Mouse (Mus musculus) forebrain, embryonic 16.5 days (tissue): ENCODE measurements around the gene Fgfr2. TPM values are rescaled to one million over a fixed set of nuclear protein-coding genes. Genes with fewer than 3 reads are reported as not detected.
A peak's percentile ranks its signal among the peaks of the same experiment; 100 is the strongest.
"Not testable (repeated sequence)": the region's sequence is repeated elsewhere in the genome, so short reads cannot be mapped to it uniquely, and the experiment has no call there.

Source experiments
- ATAC-seq: fragments of 200-750 bp; cut with Nextera tagmentation; 2 replicates; pipeline ENCODE4 v1.8.0; 2017; ENCODE audit warnings: mild to moderate bottlenecking, moderate library complexity
- H3K27ac ChIP-seq: fragments of 300-500 bp; sonication (generic); 2 replicates; pipeline ENCODE4 v1.5.1; 2014; ENCODE audit warnings: low read length, control low read depth
- H3K27me3 ChIP-seq: fragments of 300-500 bp; sonication (generic); replicated peaks from 2 replicates; pipeline ENCODE4 v1.6.1; 2014; ENCODE audit warnings: low read length; ENCODE audit not compliant: control insufficient read depth, insufficient read depth
- H3K36me3 ChIP-seq: fragments of 300-500 bp; sonication (generic); 2 replicates; pipeline ENCODE4 v1.6.1; 2014; ENCODE audit not compliant: control insufficient read depth, insufficient read depth
- H3K4me1 ChIP-seq: fragments of 300-500 bp; sonication (generic); replicated peaks from 2 replicates; pipeline ENCODE4 v1.6.1; 2014; ENCODE audit warnings: low read length; ENCODE audit not compliant: control insufficient read depth, insufficient read depth
- H3K4me2 ChIP-seq: fragments of 300-500 bp; sonication (generic); 2 replicates; pipeline ENCODE4 v1.6.1; 2014; ENCODE audit warnings: mild to moderate bottlenecking, low read length, control low read depth
- H3K4me3 ChIP-seq: fragments of 300-500 bp; sonication (generic); replicated peaks from 2 replicates; pipeline ENCODE4 v1.5.1; 2014; ENCODE audit warnings: mild to moderate bottlenecking, low read length, control low read depth
- H3K9ac ChIP-seq: fragments of 300-500 bp; sonication (generic); replicated peaks from 2 replicates; pipeline ENCODE4 v1.6.1; 2014; ENCODE audit warnings: low read depth, low read length, control low read depth
- H3K9me3 ChIP-seq: fragments of 300-500 bp; sonication (generic); 2 replicates; pipeline ENCODE4 v1.6.1; 2016; ENCODE audit warnings: low read length; ENCODE audit not compliant: control insufficient read depth
- WGBS: fragments of 180-500 bp; shearing (Covaris S2); extraction: QIAGEN DNeasy Blood & Tissue Kit; methylation state at CpG from one replicate; pipeline ENCODE4 v1.1.7; 2014; 5-methylcytosine and 5-hydroxymethylcytosine counted together
- polyA plus RNA-seq: library from polyadenylated mRNA; unstranded; fragments of >200 nt; fragmentation: Nextera tagmentation; extraction: Ambion mirVana; gene quantifications from 2 replicates; pipeline ENCODE4 v1.2.1, GENCODE M21; 2015

The Fgfr2 gene
- polyA plus RNA-seq, 1 experiment from 2014 or later: 39.2 TPM

DNA sequence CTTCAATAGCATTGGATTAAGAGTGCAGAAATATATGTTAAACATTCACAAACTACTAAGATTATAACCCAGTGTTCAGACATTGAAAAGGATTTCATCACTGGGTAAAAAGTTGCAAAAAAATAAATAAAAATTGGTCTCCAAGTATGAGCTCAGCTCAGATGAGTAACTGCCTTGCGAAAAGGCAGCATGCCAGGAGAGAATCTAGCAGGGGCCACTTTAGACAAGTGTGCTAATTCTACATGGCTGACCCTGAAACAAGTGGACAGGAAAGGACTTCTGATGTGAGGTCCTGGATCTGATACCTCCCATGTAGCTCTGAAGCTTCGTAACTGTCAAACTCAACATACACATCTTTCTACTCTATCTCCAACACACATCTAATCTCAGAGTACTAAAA lies 2691.0 kb downstream of the Fgfr2 start:
- 97% methylated on average over 2 of the region's 2 CpGs for WGBS
- Histone ChIP-seq H3K4me1 (no peaks in the 10 kb centered on the region), H3K27ac (no peak overlapping the region), H3K27me3 (no peaks in the 10 kb centered on the region), H3K4me2 (no peak overlapping the region), H3K4me3 (no peak overlapping the region), H3K9ac (no peak overlapping the region), H3K9me3 (no peaks in the 10 kb centered on the region), H3K36me3 (no peaks in the 10 kb centered on the region)
- no peak for ATAC-seq

DNA sequence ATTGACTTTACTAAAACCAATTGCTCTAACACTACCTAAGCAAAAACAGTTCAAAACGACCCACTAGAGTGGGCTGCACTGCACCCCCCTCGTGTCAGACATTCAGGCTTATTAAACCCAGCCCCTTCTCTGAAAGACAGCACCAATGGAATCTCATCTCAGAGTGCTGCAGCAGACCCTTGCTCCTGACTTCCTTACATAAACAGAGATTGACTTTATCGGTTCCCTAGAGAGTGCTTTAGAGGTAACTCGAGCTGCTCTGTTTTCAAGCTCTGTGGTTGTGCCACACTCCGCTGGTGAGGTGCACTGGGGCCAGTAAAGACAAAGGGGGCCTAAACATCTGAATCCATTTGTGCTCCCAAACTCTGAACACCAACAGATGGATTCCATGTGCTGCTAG lies 2696.6 kb downstream of the Fgfr2 start:
- H3K9me3 ChIP-seq: no peaks in the 10 kb centered on the region
- 9% methylated on average over 5 of the region's 5 CpGs for WGBS
- H3K4me1 ChIP-seq: no peaks in the 10 kb centered on the region
- H3K9ac ChIP-seq: no peak overlapping the region
- H3K36me3 ChIP-seq: no peaks in the 10 kb centered on the region
- ATAC-seq: no peak
- H3K4me2 ChIP-seq: no peak overlapping the region
- H3K27ac ChIP-seq: no peak overlapping the region
- H3K27me3 ChIP-seq: no peaks in the 10 kb centered on the region
- no peak overlapping the region for H3K4me3 ChIP-seq

DNA sequence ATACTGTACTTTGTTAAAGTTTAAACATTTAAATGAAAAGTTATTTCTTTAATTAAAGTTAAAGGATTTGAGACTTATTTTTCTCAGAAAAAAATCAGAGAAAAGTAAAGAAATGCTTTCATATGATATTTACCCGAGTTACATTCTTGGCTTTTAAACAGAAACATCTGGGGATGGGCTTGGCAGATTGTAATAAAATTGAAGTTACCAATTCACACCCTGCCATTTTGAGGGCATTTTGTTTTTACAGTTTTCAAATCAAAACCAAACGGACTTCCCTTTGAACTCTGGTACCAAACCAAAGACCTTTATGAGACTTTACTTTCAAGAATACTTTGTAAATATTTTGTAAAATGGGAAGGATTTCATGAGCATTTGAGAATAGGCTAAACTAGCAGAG lies 2697.2 kb downstream of the Fgfr2 start:
- H3K27me3 ChIP-seq: no peaks in the 10 kb centered on the region
- no peak overlapping the region for H3K4me3 ChIP-seq
- no peak overlapping the region for H3K9ac ChIP-seq
- H3K36me3 ChIP-seq: no peaks in the 10 kb centered on the region
- H3K4me1 ChIP-seq: no peaks in the 10 kb centered on the region
- H3K4me2 ChIP-seq: no peak overlapping the region
- no peak for ATAC-seq
- no peaks in the 10 kb centered on the region for H3K9me3 ChIP-seq
- WGBS: 82% methylated on average over 2 of the region's 2 CpGs
- H3K27ac ChIP-seq: no peak overlapping the region

DNA sequence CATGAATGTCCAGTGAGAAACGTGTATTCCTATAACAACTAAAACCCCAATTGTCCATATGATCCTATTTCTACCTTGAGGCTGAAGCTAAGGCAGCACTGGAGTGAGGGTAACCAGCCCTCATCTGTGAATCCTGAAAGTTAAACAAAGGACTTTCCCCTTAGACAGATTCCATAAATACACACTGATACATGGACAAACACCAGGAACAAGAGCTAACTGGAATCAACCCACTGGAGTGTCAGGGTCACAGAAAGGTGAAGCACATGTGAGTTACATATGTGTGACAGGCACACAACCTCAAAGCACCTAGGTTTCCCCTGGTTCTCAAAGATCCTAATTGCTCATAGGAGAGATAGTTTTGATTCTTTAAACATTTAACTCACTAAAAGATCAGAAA lies 2703.2 kb downstream of the Fgfr2 start:
- Histone ChIP-seq H3K4me3 (no peak overlapping the region), H3K36me3 (no peaks in the 10 kb centered on the region), H3K27me3 (no peaks in the 10 kb centered on the region), H3K9ac (no peak overlapping the region), H3K27ac (no peak overlapping the region), H3K4me2 (no peak overlapping the region), H3K9me3 (no peaks in the 10 kb centered on the region), H3K4me1 (no peaks in the 10 kb centered on the region)
- WGBS: 71% methylated on average over 1 of the region's 1 CpGs
- no peak for ATAC-seq

DNA sequence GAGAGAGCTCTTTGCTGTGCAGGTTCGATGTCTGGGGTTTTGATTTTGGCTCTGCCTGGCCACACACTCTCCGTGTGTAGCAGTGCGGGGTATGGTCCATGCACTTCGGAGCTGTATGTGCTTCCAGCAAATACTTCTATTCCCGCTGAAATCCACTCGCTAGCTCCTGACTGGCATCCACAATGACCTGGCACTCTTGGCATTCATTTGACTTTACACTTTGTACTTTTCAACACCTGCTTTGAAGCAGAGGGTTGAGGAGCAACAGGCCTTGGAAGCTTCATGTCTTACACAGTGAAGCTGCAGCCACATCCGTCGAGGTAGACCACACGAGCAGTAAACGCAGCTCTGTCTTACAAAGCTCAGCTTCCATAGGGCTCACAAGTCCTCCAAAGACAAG lies 2715.5 kb downstream of the Fgfr2 start:
- H3K27me3 ChIP-seq: no peaks in the 10 kb centered on the region
- H3K9me3 ChIP-seq: no peaks in the 10 kb centered on the region
- no peak overlapping the region for H3K4me3 ChIP-seq
- no peak for ATAC-seq
- no peaks in the 10 kb centered on the region for H3K4me1 ChIP-seq
- H3K27ac ChIP-seq: no peak overlapping the region
- no peak overlapping the region for H3K4me2 ChIP-seq
- 81% methylated on average over 10 of the region's 10 CpGs for WGBS
- H3K9ac ChIP-seq: no peak overlapping the region
- H3K36me3 ChIP-seq: no peaks in the 10 kb centered on the region

DNA sequence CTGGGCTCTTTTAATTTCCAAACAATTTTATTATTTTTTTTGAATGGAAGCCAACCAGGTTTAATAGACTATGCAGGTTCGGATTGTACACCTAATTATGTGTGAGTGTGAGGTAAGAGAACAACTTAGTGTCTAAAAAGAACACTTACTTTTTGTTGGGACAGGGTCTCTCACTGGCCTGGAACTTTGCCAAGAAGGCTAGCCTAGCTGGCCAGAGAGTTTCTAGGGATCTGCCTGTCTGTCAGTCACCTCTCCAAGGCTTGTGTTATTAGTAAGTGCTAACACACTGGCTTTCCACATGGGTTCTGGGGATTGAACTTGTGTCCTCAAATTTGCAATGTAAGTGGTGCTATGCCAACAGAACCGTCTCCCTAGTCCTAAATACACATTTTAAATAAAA lies 2719.8 kb downstream of the Fgfr2 start:
- H3K36me3 ChIP-seq: no peaks in the 10 kb centered on the region
- WGBS: 43% methylated on average over 2 of the region's 2 CpGs
- no peak overlapping the region for H3K4me2 ChIP-seq

DNA sequence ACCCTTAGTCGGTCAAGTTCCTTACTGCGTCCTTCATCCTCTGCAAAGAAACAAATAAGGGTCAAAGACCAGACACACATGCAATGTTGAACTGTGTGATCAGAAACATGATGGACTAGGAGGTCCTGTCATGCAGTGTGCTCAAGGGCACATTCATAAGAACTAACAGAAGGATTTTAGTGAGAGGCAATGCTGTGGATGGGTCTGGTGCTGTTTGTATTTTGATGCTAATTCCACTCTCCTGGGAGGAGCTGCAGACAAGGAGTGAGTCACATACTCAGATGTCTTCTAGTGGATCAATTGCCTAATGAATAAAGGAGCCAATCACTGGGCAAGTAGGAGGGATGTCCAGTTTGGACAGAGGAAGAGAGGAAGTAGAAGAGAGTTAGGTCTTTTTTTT lies 2728.5 kb downstream of the Fgfr2 start:
- H3K4me3 ChIP-seq: no peak overlapping the region
- 90% methylated on average over 2 of the region's 2 CpGs for WGBS
- H3K9me3 ChIP-seq: no peaks in the 10 kb centered on the region
- no peak overlapping the region for H3K9ac ChIP-seq
- no peak for ATAC-seq
- H3K36me3 ChIP-seq: 0 out of 2 replicates have a peak, but pooled peaks cover 3% of the 10 kb centered on the region
- H3K27ac ChIP-seq: no peak overlapping the region
- no peaks in the 10 kb centered on the region for H3K27me3 ChIP-seq
- no peaks in the 10 kb centered on the region for H3K4me1 ChIP-seq
- H3K4me2 ChIP-seq: no peak overlapping the region

More for the DNA sequence above, 2719.8 kb downstream of the Fgfr2 start:
- no peak overlapping the region for H3K9ac ChIP-seq
- H3K27ac ChIP-seq: no peak overlapping the region
- H3K27me3 ChIP-seq: no peaks in the 10 kb centered on the region
- no peak overlapping the region for H3K4me3 ChIP-seq
- ATAC-seq: no peak
- H3K4me1 ChIP-seq: no peaks in the 10 kb centered on the region
- no peaks in the 10 kb centered on the region for H3K9me3 ChIP-seq

DNA sequence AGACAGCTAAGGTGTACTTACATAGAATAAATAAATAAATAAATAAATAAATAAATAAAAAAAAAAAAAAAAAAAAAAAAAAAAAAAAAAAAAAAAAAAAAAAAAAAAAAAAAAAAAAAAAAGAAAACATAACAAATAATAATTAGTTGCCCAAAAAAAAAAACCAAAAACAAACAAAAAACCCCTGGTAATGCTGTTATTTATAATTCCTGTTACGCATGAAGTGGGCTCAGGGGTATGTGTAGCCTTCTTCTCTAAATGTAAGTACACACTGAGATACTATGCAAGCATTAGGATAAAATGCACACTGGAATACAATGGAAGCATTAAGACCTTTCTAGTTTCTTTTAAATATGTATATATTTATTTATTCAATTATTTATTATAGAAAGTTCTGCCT lies 2733.1 kb downstream of the Fgfr2 start:
- H3K27ac ChIP-seq, H3K9ac ChIP-seq, H3K4me2 ChIP-seq, H3K4me1 ChIP-seq, H3K36me3 ChIP-seq, H3K27me3 ChIP-seq, H3K4me3 ChIP-seq, H3K9me3 ChIP-seq, ATAC-seq: not testable (repeated sequence)
- WGBS: 97% methylated on average over 1 of the region's 1 CpGs

DNA sequence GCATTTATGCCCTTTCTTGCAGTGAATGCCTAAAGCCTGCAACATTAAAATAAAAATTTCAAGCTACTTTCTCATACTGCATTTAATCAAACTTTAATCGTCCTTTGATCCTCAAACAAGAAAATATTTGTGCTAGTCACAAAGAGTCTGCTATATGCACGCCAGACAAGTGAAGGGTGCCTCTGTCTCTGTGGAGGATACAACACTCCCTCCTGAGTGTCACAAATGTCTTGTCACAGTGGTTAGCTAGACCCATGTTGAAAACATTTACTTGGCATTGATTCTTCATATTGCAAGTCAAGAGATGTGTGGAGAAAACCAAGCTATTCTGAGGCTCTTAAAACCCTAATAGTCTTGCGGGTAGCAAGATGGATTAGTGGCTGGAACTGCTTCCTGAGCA lies 2736.8 kb downstream of the Fgfr2 start:
- Histone ChIP-seq H3K27ac (peak overlapping the region; percentile 60), H3K36me3 (no peaks in the 10 kb centered on the region), H3K9me3 (no peaks in the 10 kb centered on the region), H3K4me1 (peaks cover 15% of the 10 kb centered on the region), H3K4me2 (no peak overlapping the region), H3K27me3 (no peaks in the 10 kb centered on the region), H3K4me3 (no peak overlapping the region), H3K9ac (no peak overlapping the region)
- ATAC-seq: peak; percentile 50; the same call in 1 of the 2 replicates
- WGBS: 18% methylated on average over 3 of the region's 3 CpGs

DNA sequence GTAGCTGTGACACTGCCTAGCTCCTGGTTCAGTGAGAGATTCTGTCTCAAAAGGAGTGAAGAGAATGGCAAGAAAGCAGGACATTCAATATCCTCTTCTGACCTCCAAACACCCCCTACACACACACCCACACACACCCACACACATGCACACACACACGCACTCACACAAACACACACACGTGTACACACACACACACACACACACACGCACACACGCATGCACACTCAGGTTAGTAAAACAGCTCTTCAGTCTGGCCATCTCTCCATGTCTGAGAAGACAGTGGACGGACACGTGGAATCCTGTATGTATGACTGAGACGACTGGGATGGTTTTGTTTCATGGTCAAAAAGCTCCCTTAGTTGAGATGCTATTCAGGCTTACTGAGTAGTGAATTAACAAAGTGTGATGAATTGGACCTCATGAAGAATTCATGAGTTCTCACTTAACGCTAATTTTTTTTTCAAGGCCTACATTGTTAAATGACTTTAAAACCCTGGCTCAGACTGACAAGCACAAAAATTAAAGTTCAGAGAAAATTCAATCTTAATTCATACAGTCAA lies 2737.3 kb downstream of the Fgfr2 start:
- ATAC-seq: no peak; the same call in 1 of the 2 replicates
- no peak overlapping the region for H3K4me3 ChIP-seq
- no peaks in the 10 kb centered on the region for H3K9me3 ChIP-seq
- no peak overlapping the region for H3K27ac ChIP-seq
- H3K36me3 ChIP-seq: no peaks in the 10 kb centered on the region
- H3K9ac ChIP-seq: no peak overlapping the region
- peaks cover 20% of the 10 kb centered on the region for H3K4me1 ChIP-seq
- 34% methylated on average over 8 of the region's 8 CpGs for WGBS
- no peaks in the 10 kb centered on the region for H3K27me3 ChIP-seq
- H3K4me2 ChIP-seq: no peak overlapping the region
